Mouse (Mus musculus) stomach, postnatal 0 days (tissue): ENCODE results near the gene Nr2e1.

ENCODE experiments used
- CTCF ChIP-seq: IDR thresholded peaks from 2 replicates; pipeline ENCODE4 v1.5.1; 2016; ENCODE audit warnings: antibody characterized with exemption, low read depth, mild to moderate bottlenecking, moderate library complexity
- EP300 ChIP-seq: optimal IDR thresholded peaks from 2 replicates; pipeline ENCODE3; 2016; ENCODE audit warnings: antibody characterized with exemption

DNA sequence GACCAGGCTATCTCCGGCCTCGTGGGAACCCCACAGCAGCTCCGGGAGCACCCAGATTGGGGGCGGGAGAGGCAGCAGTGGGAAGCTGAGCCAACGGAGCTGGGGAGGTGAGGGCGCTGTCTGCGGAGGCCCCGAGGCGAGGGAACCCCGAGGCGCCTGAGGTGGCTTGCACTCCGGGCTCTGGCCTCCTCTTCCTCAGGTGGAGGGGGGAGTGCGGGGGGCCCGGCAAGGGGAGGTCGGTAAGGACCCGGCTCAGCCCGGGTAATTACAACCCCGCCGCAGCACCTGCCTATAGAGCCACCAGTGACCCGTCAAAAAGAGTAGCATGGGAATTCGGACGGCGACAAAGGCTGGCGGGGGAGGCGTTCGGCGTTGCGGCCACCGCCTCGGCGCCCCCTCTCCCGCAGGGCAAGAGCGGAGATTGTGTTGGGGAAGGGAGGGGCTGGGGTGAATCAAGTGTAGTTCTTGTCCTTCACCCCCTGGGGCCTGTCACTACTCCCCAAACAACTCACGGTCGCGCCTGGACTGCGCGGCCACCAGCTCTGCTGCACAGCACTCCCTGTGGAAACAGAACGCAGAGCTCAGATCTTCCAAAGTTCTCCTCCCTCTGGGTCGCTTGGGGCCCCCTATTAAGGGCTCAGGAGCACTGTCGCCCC lies 3.8 kb downstream of the Nr2e1 start:
- no peak for TF ChIP-seq CTCF
- TF ChIP-seq EP300, result no peak
